Mouse (Mus musculus): ENCODE measurements around the gene Ddah2. TPM values are rescaled to one million over a fixed set of nuclear protein-coding genes. Genes with fewer than 3 reads are reported as not detected.

The Ddah2 gene
- total and polyA plus RNA-seq, 2 experiments from 2014 or later, result 167 to 261 TPM

- Histone ChIP-seq H3K4me2 (ENCODE audit: low read depth) (no peak overlapping the region), H3K9ac (no peak overlapping the region), H3K4me1 (ENCODE audit: insufficient read depth) (peaks cover 4% of the 10 kb centered on the region; the same call in 1 of the 2 replicates), H3K27ac (ENCODE audit: low read depth, low read length) (peak overlapping the region; percentile 21; the same call in 1 of the 2 replicates), H3K36me3 (ENCODE audit: insufficient read depth) (no peaks in the 10 kb centered on the region), H3K4me3 (ENCODE audit: low read depth, low read length) (no peak overlapping the region), H3K27me3 (ENCODE audit: insufficient read depth, low read length) (no peaks in the 10 kb centered on the region; the same call in 1 of the 2 replicates), H3K9me3 (ENCODE audit: low read length) (no peaks in the 10 kb centered on the region)
- DNase-seq (no peak), ATAC-seq (no peak)
- 62% methylated on average over 6 of the region's 6 CpGs for WGBS
- TF ChIP-seq CTCF (IDR thresholded peaks at IDR 0.05; ENCODE audit: low read depth), result no peak
Observed at GRCm38 (mm10) chr17:35021842-35022477, 36.9 kb upstream of the Ddah2 start.

- Histone ChIP-seq H3K4me3 (ENCODE audit: low read depth, low read length) (no peak overlapping the region), H3K9me3 (ENCODE audit: low read length) (no peaks in the 10 kb centered on the region), H3K27ac (ENCODE audit: low read depth, low read length) (no peak overlapping the region), H3K4me2 (ENCODE audit: low read depth) (no peak overlapping the region), H3K9ac (no peak overlapping the region), H3K27me3 (ENCODE audit: insufficient read depth, low read length) (no peaks in the 10 kb centered on the region; the same call in 1 of the 2 replicates), H3K36me3 (ENCODE audit: insufficient read depth) (no peaks in the 10 kb centered on the region), H3K4me1 (ENCODE audit: insufficient read depth) (peaks cover 4% of the 10 kb centered on the region; the same call in 1 of the 2 replicates)
- whole genome bisulfite sequencing, result 91% methylated on average over 8 of the region's 8 CpGs
- no peak for TF ChIP-seq CTCF (IDR thresholded peaks at IDR 0.05; ENCODE audit: low read depth)
- DNase-seq (no peak), ATAC-seq (no peak)
Observed at GRCm38 (mm10) chr17:35022541-35023060, 36.2 kb upstream of the Ddah2 start.

GRCm38 (mm10) chr17:35023221-35023620 is 35.6 kb upstream of the Ddah2 start:
- Histone ChIP-seq H3K9me3 (ENCODE audit: low read length) (no peaks in the 10 kb centered on the region), H3K27me3 (ENCODE audit: insufficient read depth, low read length) (no peaks in the 10 kb centered on the region; the same call in 1 of the 2 replicates), H3K4me2 (ENCODE audit: low read depth) (no peak overlapping the region), H3K9ac (no peak overlapping the region), H3K36me3 (ENCODE audit: insufficient read depth) (no peaks in the 10 kb centered on the region), H3K27ac (ENCODE audit: low read depth, low read length) (no peak overlapping the region), H3K4me1 (ENCODE audit: insufficient read depth) (peaks cover 4% of the 10 kb centered on the region; the same call in 1 of the 2 replicates), H3K4me3 (ENCODE audit: low read depth, low read length) (no peak overlapping the region)
- ATAC-seq (no peak), DNase-seq (no peak)
- no peak for TF ChIP-seq CTCF (IDR thresholded peaks at IDR 0.05; ENCODE audit: low read depth)
- 82% methylated on average over 5 of the region's 5 CpGs for WGBS

GRCm38 (mm10) chr17:35023756-35024155 is 35.1 kb upstream of the Ddah2 start:
- WGBS, result 84% methylated on average over 4 of the region's 4 CpGs
- no peak for TF ChIP-seq CTCF (IDR thresholded peaks at IDR 0.05; ENCODE audit: low read depth)
- ATAC-seq (no peak), DNase-seq (no peak)
- no peak overlapping the region for H3K4me3 ChIP-seq (ENCODE audit: low read depth, low read length)
- no peaks in the 10 kb centered on the region for H3K36me3 ChIP-seq (ENCODE audit: insufficient read depth)
- H3K27me3 ChIP-seq (ENCODE audit: insufficient read depth, low read length), result no peaks in the 10 kb centered on the region; the same call in 1 of the 2 replicates
- no peaks in the 10 kb centered on the region for H3K9me3 ChIP-seq (ENCODE audit: low read length)
- peaks cover 4% of the 10 kb centered on the region; the same call in 1 of the 2 replicates for H3K4me1 ChIP-seq (ENCODE audit: insufficient read depth)
- no peak overlapping the region for H3K4me2 ChIP-seq (ENCODE audit: low read depth)
- H3K27ac ChIP-seq (ENCODE audit: low read depth, low read length), result no peak overlapping the region
- no peak overlapping the region for H3K9ac ChIP-seq

GRCm38 (mm10) chr17:35024261-35024660 is 34.6 kb upstream of the Ddah2 start:
- ATAC-seq, result no peak
- no peak overlapping the region for H3K9ac ChIP-seq
- no peak overlapping the region for H3K27ac ChIP-seq (ENCODE audit: low read depth, low read length)
- H3K9me3 ChIP-seq (ENCODE audit: low read length), result no peaks in the 10 kb centered on the region
- no peaks in the 10 kb centered on the region; the same call in 1 of the 2 replicates for H3K27me3 ChIP-seq (ENCODE audit: insufficient read depth, low read length)
- H3K36me3 ChIP-seq (ENCODE audit: insufficient read depth), result no peaks in the 10 kb centered on the region
- peaks cover 4% of the 10 kb centered on the region; the same call in 1 of the 2 replicates for H3K4me1 ChIP-seq (ENCODE audit: insufficient read depth)
- WGBS, result 83% methylated on average over 12 of the region's 13 CpGs
- no peak for TF ChIP-seq CTCF (IDR thresholded peaks at IDR 0.05; ENCODE audit: low read depth)
- DNase-seq, result no peak
- no peak overlapping the region for H3K4me2 ChIP-seq (ENCODE audit: low read depth)
- H3K4me3 ChIP-seq (ENCODE audit: low read depth, low read length), result no peak overlapping the region

- Histone ChIP-seq H3K27ac (ENCODE audit: low read depth, low read length) (no peak overlapping the region), H3K9ac (no peak overlapping the region), H3K9me3 (ENCODE audit: low read length) (no peaks in the 10 kb centered on the region), H3K4me2 (ENCODE audit: low read depth) (no peak overlapping the region), H3K4me1 (ENCODE audit: insufficient read depth) (peaks cover 4% of the 10 kb centered on the region; the same call in 1 of the 2 replicates), H3K36me3 (ENCODE audit: insufficient read depth) (no peaks in the 10 kb centered on the region), H3K4me3 (ENCODE audit: low read depth, low read length) (no peak overlapping the region), H3K27me3 (ENCODE audit: insufficient read depth, low read length) (no peaks in the 10 kb centered on the region; the same call in 1 of the 2 replicates)
- DNase-seq, result no peak
- TF ChIP-seq CTCF (IDR thresholded peaks at IDR 0.05; ENCODE audit: low read depth), result no peak
- WGBS, result 64% methylated on average over 8 of the region's 10 CpGs
- ATAC-seq, result no peak
Observed at GRCm38 (mm10) chr17:35024691-35025488, 33.9 kb upstream of the Ddah2 start.
